Mouse (Mus musculus) heart, adult 11 months (tissue): ENCODE measurements around the gene Ly6f.
A peak's percentile ranks its signal among the peaks of the same experiment; 100 is the strongest.

Source experiments
- DNase-seq: peaks from one replicate; pipeline ENCODE4 v3.0.0; 2022

The Ly6f gene

DNA sequence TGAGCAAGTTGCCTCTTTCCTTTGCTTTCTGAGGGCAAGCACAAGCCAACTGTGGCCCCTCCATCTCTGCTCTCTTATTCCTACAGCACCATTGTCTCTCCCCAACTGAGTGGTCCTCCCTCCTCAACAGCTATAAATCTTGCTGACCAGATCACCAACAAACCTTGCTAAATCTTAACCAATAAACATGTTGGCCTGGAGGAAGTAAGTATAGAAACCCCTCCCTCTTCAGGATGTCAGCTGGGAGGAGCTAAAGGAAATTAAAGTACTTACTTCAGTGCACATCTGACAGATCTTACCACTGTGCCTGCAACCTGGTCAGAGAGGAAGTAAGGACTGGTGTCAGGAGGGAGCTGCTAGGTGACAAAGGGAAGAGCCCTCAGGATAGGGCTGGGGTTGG is at the start of gene Ly6f:
Gene Ly6f (plus strand): TSS at position 301 of the 400 bp plus-strand sequence.
- peak; percentile 4 for DNase-seq

DNA sequence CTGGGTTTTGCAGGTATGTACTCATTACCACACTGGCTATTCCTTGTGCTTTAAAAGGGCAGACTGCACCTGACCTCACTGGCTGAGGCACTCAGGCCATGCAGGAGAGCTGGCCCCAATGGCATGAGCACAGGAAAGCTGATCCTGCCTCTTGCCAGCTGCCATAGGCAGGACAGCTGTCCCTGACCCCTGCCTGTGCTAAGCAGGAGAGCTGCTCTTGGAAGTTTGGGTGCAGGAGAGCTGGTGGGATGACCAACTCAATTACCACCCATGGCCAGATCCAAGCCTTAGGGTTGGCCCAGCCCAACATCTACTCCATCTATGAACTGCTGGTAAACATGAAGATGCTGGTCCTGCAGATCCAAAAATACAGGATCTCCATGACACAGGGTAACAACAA is 46.3 kb upstream of the Ly6f start:
- DNase-seq = peak; percentile 63

DNA sequence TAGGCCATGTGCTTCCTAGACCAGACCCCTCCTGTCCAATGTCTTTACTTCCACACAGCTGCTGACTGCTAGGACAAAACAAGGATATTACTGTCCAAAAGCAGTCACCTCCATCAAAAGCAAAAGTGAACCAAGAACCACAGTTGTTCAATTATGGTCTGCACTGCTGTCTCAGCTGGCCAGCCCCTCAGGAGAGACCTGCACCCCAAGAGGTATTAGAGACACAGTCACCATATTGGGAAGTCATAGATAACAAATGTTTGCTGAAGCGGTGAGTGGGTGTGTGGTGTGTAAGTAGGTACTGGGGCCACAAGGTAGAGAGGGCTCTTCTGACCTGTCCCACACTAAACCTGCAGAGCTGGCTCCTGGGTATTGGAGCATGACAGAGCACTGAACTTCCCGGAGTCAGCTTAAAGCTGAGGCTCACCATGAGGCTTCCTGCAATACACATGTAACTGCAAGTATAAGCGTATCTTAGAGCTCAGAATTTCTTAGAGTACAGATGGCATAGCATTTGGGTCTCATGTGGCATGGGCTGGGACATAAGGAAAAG is 30.4 kb upstream of the Ly6f start:
- DNase-seq = peak; percentile 57

DNA sequence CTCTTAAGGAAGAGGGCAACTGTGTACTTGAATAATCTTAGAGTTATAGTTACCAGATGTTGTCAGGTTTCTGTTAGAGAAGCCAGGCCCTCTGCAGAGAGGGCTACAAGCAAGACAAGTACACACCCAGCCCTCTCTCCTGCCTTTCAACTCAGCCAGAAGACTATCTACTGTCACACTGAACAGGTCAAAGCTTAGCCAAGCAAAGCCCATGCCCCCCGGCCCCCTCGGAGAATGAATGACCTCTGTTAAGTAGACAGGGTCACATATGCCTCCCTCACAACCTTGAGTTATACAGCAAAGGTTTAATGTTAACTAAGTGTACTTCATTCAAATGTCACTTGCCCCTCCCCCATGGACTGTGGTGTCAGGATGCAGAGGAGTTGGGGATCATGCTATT is 27.7 kb upstream of the Ly6f start:
- peak; percentile 70 for DNase-seq

DNA sequence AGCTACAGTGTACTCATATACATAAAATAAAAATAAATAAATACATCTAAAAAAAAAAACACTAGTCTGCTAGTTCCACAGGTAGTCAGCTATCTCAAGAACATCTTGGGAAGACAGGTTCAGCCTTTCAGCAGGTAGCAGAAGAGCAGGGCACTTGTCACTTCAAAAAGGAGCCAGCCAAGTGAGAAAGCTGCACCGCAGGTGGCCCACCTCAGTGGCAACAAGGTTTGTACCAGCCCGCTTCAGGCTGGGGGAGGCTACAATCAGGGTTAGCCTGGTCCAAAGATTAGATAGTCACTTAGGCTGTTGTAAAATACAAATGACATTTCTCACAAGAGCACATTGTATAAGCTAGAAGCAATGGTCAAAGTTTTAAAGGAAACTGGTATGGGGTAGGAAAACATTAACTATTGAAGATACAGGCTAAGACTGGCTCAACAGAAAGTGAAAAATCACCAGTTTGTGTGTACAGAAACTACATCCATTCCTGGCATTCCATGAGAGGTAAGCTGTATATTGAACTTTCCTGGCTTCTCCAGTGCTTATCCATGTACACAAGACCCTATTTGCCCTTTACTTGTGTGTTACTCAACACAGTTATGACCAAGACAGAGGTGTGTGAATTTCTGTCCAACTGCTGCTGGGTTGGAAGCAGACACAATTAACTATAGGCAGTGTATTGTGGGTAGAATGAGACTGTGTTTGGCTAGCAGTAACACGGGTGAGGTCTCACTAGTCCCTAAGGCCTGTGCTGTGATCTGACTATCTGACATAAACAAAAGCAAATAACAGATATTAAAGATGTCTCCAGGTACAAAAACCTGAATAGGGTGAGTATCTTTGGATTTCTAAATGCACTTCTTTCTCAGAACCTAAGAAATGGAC is 25.2 kb upstream of the Ly6f start:
- DNase-seq = peak; percentile 57

DNA sequence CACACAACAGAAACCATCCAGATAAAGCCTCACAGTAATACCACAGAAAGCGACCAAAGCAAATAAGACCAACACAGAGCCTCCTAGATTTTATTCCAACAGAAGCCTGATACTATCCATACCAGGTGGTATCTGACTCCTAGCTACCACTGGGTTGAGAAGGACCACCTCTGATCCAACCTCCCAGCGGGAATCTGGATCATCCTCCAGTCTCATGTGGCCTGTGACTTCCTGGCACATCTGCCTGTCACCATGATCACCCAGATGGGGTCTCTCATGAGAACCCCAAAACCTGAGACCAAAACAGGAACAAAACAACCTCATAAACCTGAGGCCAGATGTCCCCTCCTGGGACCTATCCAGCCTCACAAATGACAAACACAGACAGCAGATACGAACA is 13.6 kb upstream of the Ly6f start:
- peak; percentile 62 for DNase-seq

DNA sequence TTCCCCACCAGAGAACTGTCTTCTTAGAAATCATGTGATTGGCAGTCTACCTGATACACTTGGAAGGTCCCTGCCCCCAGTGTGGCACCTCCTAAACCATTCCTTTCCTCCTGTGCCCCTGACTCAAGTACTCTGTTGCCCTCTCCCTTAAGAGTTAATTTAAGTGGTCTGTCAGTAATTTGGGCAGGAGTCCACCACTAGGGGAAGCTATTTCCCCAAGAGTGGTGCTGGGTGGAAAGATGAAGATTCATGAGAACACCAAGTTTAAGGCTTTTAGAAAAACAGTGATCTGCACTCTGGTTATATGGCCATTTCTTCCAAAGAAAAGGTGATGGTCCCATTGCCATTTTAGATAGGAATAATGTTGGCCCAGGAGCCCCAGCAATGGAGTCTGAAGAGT is 2.4 kb upstream of the Ly6f start:
- DNase-seq = peak; percentile 28

DNA sequence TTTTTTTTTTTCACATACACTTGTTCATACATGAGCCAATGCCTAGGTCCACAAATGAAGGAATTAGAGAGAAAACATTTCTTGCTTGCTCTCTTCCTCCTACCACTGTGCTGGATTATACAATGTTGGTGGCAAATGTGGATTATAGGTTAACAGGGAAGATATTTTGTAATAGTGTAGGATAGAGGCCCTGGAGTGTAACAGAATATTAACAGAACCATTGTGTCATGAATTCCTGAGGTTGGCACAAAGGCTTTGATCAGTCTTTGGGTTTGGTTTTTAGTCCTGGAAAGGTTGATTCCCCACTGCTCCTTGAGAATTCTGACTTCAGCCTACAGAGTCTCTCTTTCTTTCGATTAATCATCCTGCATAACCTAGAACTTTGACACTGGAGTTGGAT is 1.6 kb upstream of the Ly6f start:
- no peak for DNase-seq

DNA sequence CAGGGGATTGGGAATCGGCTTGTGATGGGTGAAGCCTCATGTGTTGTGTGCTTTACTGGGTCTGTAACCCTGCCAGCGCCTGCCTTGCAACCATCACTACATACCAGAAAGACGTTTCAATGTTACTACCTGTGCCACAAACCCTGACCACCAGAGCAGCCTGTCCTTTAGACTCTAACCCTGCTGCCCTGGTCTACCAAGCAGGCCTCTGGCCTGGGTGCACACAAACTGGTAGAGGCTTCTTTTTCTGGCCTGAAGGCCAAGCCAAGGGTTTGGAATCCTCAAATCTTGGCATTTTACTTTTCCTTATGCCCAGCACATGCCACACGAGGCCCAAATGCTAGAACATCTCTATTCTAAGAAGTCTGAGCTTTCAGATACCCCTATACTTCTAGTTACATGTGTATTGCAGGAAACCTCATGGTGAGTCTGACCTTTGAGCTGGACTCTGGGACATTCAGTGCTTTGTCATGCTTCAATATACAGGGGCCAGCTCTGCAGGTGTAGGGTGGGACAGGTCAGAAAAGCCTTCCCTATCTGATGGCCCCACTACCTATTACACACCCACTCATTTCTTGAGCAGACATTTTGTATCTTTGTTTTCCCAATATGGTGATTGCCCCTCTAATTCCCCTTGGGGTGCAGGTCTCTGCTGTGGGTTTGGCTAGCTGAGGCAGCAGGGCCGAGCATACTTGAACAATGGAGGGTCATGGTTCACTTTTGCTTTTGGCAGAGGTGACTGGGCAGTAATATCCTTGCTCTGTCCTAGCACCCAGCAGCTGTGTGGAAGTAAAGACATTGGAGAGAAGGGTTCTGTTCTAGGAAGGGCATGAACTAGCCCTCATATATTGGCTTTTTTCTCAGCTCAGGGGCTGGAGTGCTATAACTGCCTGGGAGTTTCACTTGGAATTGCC is 952 bp downstream of the Ly6f start:
- peak; percentile 41 for DNase-seq

DNA sequence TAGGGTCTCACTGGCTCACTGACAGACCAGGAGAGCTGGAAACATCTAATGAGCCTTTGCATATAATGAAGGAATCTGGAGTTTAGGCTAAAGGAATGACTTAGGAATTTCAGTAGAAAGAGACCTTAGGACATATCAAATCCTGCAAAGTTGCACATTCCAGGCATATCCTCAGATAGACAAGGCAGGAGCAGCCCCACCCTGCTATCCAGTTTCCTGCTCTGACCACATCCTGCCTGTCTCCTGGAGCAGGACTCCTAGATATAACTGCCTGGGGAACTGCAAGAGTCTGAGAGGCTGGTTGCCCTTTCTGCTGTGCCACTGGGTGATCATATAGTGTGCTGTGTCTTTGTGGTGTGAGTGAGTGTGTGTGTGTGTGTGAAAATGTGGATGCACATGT is 1.9 kb downstream of the Ly6f start:
- DNase-seq = peak; percentile 71

DNA sequence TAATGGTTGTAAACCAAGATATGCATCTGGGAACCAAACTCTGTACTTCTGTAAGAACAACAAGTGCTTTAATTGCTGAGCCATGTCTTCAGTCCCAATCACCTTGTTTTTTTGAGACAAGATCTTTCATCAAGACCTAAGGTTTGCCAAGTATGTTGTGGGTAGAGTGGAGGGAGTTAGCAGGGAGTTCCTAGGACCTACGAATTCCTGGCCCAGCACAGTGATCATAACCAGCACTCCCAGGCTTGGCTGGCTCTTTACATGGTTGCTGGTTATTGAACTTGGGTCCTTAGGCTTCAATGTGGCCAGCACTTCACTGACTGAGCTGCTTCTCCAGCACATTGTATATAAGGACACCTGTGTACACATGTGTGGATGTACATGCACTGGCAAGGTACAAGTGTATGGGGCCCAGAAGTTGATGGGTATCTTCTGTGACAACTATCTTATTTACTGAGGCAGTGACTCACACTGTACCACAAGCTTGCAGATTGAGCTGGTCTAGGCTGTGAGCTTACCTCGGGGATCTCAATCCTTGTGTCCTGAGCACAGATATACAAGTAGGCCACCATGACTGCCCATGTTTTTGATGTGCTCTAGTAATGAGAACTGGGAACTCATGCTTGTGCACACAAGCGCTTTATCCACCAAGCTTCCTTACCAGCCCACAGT is 2.6 kb downstream of the Ly6f start:
- DNase-seq = peak; percentile 44

DNA sequence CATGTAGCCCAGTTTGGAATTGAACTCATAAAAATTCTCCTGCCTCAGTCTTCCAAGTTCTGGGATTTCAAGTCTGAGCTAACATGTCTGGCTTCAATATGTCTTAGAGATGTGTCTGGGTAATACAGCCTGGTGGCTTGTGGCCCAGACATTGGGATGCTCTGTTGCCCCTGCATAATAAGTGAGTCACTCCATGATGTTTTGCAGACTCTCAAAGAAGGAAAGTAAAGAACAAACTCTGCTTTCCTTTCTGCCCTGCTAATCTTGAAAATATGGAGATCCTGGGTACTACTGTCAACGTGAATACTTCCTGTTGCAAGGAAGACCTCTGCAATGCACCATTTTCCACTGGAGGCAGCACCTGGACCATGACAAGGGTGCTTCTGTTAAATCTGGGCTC is 3.2 kb downstream of the Ly6f start:
- peak; percentile 45 for DNase-seq

DNA sequence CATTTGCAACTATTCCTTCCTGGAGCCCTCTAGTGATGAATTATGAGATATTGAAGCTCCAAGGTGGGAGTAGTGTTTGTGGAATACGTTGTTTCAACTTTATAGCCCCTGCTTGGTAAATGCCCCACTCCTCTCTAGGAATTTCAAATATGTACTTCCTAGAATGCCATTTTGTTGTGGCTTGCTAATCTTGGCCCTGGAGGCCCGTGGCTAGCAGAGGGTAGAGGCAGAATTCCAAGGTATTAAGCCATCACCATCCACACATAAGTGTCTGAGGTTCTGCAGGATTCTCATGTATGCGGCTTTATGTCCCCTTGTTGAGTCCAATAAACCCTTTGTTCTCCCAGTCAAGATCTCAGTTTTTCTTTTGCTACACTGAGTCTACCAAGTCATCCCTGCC is 3.7 kb downstream of the Ly6f start:
- DNase-seq = peak; percentile 31

DNA sequence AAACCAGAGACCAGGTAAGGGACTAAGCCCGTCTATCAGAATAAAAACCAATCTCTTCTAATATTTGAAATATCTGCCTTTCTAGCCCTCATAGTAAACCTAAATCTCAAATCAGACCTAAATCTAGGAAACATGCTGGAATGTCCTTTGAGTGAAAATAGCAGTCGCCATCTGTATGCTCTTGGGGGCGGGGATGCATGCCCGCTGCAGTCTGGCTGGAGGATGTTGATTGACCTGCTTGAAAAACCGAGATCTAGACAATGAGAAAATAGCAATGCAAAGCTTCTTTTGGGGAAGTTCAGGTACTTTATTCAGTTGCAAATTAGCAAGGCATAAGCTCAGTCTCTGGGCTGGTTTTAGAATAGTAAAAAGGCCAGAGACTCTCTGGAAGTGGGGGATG is 13.8 kb downstream of the Ly6f start:
- peak; percentile 39 for DNase-seq

DNA sequence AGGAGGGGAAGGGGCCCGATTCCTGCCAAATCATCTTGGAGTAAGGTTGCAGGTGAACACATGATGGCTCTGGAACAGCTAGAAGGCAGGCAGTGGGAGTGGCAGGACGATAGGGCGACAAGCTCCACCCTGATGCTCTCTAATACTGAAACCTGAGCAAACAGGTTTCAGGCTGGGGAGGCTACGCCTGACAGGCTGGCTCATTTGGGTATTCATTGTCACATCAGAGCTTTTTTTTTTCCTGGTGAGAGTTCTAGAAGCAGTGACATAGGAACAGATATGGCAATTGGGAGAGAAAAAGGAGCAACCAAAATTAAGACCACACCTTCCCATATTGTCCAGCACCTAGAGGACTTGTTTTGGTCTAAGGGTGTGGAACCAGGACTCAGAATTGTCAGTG is 18.3 kb downstream of the Ly6f start:
- DNase-seq = peak; percentile 28

DNA sequence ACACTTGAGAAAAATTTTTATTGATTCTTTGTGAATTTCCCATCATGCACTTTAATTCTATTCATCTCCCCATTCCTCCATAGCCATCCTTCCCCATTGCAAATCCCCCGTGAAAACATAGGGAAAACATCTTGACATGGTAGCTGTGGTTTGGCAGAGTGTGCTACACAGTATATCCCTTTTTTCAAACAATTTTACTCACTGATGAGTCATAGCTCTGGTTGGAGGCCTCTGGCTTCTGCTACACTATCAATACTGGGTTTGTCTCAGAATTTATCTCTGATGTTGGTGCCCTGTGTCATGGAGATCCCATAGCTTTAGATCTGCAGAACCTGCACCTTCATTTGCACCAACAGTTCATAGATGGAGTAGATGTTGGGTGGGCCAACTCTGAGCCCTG is 24.2 kb downstream of the Ly6f start:
- DNase-seq = peak; percentile 9

DNA sequence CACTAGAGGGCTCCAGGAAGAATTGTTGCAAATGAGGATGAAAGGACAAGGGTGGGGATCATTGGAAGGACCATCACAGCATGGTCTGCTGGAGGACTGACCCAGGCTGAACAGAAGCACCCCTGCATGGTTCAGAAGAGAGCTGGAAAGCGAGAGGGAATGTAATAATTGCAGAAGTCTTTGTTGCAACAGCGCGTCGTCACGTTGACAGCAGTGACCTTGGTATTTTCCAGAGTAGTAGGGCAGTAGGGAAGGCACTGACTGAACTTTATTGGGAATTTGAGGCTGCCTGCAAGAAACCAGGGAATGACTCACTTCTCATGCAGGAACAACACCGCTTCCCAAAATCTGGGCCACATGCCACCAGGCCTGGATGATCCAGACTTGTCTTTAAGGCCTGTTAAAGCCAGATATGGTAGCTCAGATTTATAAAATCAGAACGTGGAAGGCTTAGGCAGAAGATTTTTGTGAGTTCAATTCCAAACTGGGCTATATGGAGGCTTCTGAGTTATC is 25.7 kb downstream of the Ly6f start:
- peak; percentile 44 for DNase-seq

DNA sequence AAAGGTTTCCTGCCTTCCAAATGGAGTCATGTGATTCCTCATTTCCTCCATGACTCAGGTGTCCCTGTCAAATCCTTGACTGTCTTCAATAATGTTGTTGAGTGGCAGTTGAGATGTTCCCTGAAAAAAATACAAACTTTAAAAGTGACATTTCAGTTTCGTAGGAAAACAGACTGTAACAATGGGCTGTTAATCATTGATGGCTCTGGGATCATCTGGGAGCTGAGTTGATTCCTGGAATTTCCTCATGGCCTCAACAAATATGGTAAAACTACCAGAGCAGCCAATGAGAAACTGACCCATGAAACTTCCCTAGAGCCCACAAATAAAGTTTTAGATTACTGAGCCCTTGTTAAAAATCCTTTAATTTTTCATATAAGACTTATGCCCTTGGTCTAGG is 37.9 kb downstream of the Ly6f start:
- DNase-seq = no peak

DNA sequence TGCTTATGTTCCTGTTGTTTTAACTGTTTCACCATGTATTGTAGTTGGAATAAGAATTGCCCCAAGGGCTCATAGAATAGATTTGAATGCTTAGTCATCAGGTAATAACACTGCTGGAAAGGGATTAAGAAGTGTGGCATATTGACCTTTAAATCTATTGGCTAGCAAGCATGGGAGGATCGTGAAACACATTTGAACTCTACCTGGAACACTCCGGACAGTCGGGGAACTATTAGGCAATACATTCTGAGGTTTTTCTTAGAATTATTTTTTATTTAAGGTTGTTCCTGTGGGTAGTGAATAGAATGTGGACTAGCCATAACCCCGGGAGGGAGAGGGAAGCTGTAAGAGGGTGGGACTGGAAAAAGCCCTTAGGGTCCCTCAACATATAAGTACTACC is 41.0 kb downstream of the Ly6f start:
- peak; percentile 8 for DNase-seq

DNA sequence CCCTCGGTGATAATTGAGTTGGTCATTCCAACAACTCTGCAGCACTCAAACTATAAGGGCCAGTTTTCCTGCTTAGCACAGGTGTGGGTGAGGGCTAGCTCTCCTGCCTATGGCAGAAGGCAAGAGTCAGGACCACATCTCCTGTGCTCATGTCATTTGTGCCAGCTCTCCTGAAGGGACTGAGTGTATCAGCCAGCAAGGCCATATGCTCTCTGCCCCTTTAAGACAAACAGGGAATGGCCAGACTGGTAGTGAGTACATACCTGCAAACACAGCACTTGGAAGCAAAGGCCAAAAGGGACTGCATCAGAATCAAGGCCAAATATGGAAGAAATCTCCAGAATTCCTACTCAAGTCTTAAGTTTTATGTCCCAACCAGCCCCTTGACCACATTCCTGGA is 41.7 kb downstream of the Ly6f start:
- peak; percentile 68 for DNase-seq

DNA sequence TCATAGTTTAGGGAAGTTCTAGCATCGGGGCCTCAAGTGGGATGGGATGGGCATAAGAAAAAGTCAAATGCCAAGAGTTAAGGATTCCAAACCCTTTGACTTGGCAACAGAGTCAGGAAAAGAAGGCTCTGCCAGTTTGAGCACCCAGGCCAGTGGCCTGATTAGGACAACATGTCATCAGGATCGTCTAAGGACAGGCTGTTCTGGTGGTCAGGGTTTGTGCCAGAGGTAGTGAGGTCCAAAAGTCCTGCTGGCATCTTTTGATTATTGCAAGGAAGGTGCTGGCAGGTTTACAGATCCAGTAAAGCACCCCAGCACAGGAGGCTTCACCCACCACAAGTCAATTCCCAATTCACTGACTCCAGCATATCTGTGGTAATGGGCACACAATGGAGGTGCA is 46.2 kb downstream of the Ly6f start:
- peak; percentile 39 for DNase-seq

DNA sequence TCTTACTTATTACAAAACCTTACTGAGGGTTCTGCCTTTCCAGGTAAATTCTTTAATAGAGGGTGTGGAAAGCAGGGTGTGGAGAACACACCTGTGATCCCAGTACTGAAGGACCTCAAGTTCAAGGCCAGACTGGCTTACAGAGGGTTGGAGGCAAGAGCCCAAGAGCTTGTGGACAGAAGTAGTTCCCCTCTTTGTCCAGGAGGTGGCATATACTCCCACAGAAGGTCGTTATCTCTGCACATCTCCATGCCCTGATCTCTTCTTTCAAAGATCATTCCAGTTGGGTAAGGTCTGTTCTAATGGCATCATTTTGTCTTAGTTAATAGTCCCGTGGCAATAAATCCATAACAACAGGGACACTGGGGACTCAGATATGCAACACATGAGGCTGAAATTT is 49.0 kb downstream of the Ly6f start:
- peak; percentile 17 for DNase-seq

DNA sequence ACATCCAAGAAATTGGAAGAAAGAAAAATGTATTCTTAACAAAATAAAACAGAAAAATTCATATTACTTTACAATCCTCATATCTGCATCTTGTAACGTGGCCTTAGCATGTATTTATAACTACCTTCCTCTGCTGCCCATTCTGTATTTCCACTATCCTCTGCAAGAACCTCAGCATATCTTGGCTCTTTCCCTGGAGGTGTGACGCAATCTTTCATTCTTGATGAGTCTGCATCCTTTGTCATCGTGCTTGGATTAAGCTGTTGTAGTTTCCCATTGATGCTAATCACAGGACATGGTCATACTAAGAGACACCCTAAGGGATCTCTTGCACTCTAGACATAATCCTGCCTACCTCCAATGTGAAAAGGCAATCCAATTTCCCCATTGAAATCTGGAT is 50.4 kb downstream of the Ly6f start:
- no peak for DNase-seq
